Mouse (Mus musculus): Measurements from ENCODE around the gene Gria2.

Gene Gria2

GRCm38 (mm10) chr3:80781144-80781530 lies 21.5 kb downstream of the Gria2 start:
- in situ Hi-C loops (cut with MboI; ENCODE audit: unreplicated experiment in 2 of 2): loop anchor here in 1 of 2 experiments (25.0 kb wide), 1 partner anchor 1581 kb away; the partner anchor contains the start of gene Map9

GRCm38 (mm10) chr3:80780383-80781143 lies 22.1 kb downstream of the Gria2 start:
- in situ Hi-C loops (cut with MboI; ENCODE audit: unreplicated experiment in 2 of 2): loop anchor here in 1 of 2 experiments (25.0 kb wide), 1 partner anchor 1582 kb away; the partner anchor contains the start of gene Map9

GRCm38 (mm10) chr3:80776628-80777027 lies 26.0 kb downstream of the Gria2 start:
- in situ Hi-C loops (cut with MboI; ENCODE audit: unreplicated experiment in 2 of 2): loop anchor here in 1 of 2 experiments (25.0 kb wide), 1 partner anchor 1586 kb away; the partner anchor contains the start of gene Map9

- in situ Hi-C loops (cut with MboI; ENCODE audit: unreplicated experiment in 2 of 2): loop anchor here in 1 of 2 experiments (25.0 kb wide), 1 partner anchor 1586 kb away; the partner anchor contains the start of gene Map9
Measured at GRCm38 (mm10) chr3:80775971-80776370, 26.7 kb downstream of the Gria2 start.

- in situ Hi-C loops (cut with MboI; ENCODE audit: unreplicated experiment in 2 of 2): no loop called here
Measured at GRCm38 (mm10) chr3:80774005-80774764, 28.4 kb downstream of the Gria2 start.

- in situ Hi-C loops (cut with MboI; ENCODE audit: unreplicated experiment in 2 of 2): no loop called here
Measured at GRCm38 (mm10) chr3:80773232-80773631, 29.4 kb downstream of the Gria2 start.

- in situ Hi-C loops (cut with MboI; ENCODE audit: unreplicated experiment in 2 of 2): no loop called here
Measured at GRCm38 (mm10) chr3:80769506-80770235, 33.0 kb downstream of the Gria2 start.

- in situ Hi-C loops (cut with MboI; ENCODE audit: unreplicated experiment in 2 of 2): no loop called here
Measured at GRCm38 (mm10) chr3:80758955-80759354, 43.7 kb downstream of the Gria2 start.

GRCm38 (mm10) chr3:80758363-80758762 lies 44.3 kb downstream of the Gria2 start:
- in situ Hi-C loops (cut with MboI; ENCODE audit: unreplicated experiment in 2 of 2): no loop called here

GRCm38 (mm10) chr3:80750786-80751185 lies 51.8 kb downstream of the Gria2 start:
- in situ Hi-C loops (cut with MboI; ENCODE audit: unreplicated experiment in 2 of 2): no loop called here

- in situ Hi-C loops (cut with MboI; ENCODE audit: unreplicated experiment in 2 of 2): no loop called here
Measured at GRCm38 (mm10) chr3:80725205-80725604, 77.4 kb downstream of the Gria2 start.

GRCm38 (mm10) chr3:80713123-80713522 lies 89.5 kb downstream of the Gria2 start:
- in situ Hi-C loops (cut with MboI; ENCODE audit: unreplicated experiment in 2 of 2): no loop called here

- in situ Hi-C loops (cut with MboI; ENCODE audit: unreplicated experiment in 2 of 2): no loop called here
Measured at GRCm38 (mm10) chr3:80708992-80709391, 93.6 kb downstream of the Gria2 start.

GRCm38 (mm10) chr3:80702173-80702572 lies 100.5 kb downstream of the Gria2 start:
- in situ Hi-C loops (cut with MboI; ENCODE audit: unreplicated experiment in 2 of 2): no loop called here

GRCm38 (mm10) chr3:80697523-80697922 lies 105.1 kb downstream of the Gria2 start:
- in situ Hi-C loops (cut with MboI; ENCODE audit: unreplicated experiment in 2 of 2): no loop called here

GRCm38 (mm10) chr3:80694965-80695364 lies 107.7 kb downstream of the Gria2 start:
- in situ Hi-C loops (cut with MboI; ENCODE audit: unreplicated experiment in 2 of 2): no loop called here

GRCm38 (mm10) chr3:80665105-80665504 lies 137.5 kb downstream of the Gria2 start:
- in situ Hi-C loops (cut with MboI; ENCODE audit: unreplicated experiment in 2 of 2): no loop called here

GRCm38 (mm10) chr3:80663293-80663692 lies 139.3 kb downstream of the Gria2 start:
- in situ Hi-C loops (cut with MboI; ENCODE audit: unreplicated experiment in 2 of 2): no loop called here

GRCm38 (mm10) chr3:80661838-80662237 lies 140.8 kb downstream of the Gria2 start:
- in situ Hi-C loops (cut with MboI; ENCODE audit: unreplicated experiment in 2 of 2): no loop called here

- in situ Hi-C loops (cut with MboI; ENCODE audit: unreplicated experiment in 2 of 2): no loop called here
Measured at GRCm38 (mm10) chr3:80652213-80652612, 150.4 kb downstream of the Gria2 start.
